Mouse (Mus musculus) cerebellum, adult 18-20 months (tissue): ENCODE measurements around the gene Srpx.
A peak's percentile ranks its signal among the peaks of the same experiment; 100 is the strongest.

Source experiments
- DNase-seq, 2 experiments: peaks; one replicate each; pipeline ENCODE4 v3.0.0; 2021

Gene Srpx

GRCm38 (mm10) chrX:10117065-10117719 is at the start of gene Srpx:
TSS of gene Srpx (minus strand) at chrX:10117709.
- DNase-seq = peak in 1 of 2 experiments; percentile 16

DNA sequence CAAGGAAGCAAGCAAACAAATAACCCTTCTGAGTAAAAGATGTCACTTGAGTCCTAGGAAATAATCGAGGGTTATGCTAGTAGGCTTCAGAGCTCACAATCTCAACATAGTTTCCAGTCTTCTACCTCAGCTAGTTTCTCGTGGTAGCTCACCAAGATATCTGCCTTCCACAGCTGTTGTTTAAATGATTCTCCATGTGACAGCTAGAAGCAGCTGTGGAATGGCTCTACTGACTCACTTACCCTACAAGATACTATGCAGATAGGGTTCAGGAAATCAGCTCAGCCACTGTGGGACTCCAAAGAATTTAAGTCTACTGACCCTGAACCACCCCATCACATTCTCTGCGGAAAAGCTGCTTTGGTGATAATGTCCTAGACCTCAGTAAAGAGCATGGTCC is 34.9 kb upstream of the Srpx start:
- no peak for DNase-seq

GRCm38 (mm10) chrX:10115780-10116179 is 1.7 kb downstream of the Srpx start:
- no peak for DNase-seq

DNA sequence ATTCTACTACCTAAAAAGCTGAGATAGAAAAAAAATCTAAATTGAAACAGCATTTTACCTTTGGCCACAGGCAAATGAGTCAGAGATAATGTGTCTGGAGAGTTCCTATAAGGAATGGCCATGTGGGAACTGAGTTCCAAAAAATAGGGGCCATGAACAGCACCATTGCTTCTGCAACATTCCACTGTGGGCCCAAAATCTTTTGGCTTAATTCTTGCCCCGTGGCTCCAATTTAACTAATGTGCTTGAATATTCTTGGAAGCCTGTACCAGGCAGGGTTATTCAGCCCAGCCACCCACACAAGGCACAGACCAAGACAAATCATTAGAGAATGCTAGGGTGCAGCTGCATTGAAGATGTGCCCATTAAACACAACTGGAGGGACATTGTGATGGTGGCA is 6.8 kb downstream of the Srpx start:
- no peak for DNase-seq

DNA sequence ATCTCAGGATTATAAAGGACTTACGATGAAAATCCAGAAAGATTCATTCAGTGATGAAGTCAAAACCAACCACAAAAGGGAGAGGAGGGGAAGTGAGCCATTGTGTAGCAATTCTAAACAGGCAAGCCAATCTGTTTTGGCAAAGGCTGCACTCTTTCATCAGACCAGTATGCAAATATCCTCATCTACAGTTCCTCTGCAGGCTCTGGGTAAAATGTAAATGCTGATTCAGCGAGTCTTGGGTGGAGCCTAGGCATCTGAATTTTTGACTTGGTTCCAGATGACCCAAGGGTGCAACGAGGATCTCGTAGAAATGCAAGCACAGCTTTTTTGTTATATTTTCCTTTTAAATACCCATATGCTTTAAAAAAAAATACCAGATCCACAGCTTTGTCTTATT is 9.0 kb downstream of the Srpx start:
- no peak for DNase-seq

GRCm38 (mm10) chrX:10105475-10105874 is 12.0 kb downstream of the Srpx start:
- DNase-seq = no peak

GRCm38 (mm10) chrX:10102739-10103138 is 14.8 kb downstream of the Srpx start:
- DNase-seq = no peak

- DNase-seq = peak in 1 of 2 experiments; percentile 47
These were observed 21.7 kb downstream of the Srpx start for GRCm38 (mm10) chrX:10095797-10096196.

- no peak for DNase-seq
These were observed 37.1 kb downstream of the Srpx start for GRCm38 (mm10) chrX:10080385-10080784.

- DNase-seq = no peak
These were observed 37.5 kb downstream of the Srpx start for GRCm38 (mm10) chrX:10079981-10080380.

DNA sequence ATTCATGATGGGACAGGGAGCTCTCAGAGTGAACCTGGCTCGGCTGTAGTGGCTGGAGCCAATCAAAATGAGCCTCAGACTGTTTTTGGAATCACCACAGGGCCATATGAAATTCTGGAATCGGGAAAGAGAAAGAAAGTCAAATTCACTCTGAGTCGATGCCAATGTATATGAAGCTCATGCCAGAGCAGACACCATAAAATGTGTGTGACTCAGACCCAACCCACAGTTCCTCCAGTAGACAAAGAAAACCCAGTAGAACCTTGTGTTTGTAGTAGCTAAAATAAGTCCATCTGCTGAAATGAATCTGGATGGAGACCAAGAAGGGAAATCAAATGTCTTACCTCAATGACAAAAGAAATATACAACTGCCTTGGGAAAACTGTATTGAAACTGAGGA is 43.5 kb downstream of the Srpx start:
- no peak for DNase-seq

DNA sequence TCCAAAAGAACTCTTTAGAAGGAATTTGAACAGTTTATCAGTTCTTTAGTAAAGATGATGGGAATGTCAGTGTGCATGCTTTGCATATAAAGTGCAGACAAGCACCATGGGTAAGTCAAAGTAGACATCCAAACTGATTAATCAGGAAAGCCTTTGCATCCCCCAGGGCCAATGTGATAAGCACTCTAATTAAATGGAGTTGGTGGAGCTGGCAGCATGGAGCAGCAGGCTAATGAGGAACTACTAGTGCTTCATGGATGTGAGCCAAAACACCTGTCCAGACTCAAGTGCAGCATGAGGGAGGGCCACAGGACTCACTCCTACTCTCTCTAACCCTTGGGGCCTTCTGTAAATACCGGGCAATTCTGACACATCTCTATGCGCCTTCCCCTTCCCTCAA is 46.0 kb downstream of the Srpx start:
- DNase-seq = no peak

- peak; percentile 31 to 52 for DNase-seq
These were observed 46.8 kb downstream of the Srpx start for GRCm38 (mm10) chrX:10070689-10071088.

GRCm38 (mm10) chrX:10069405-10069804 is 48.1 kb downstream of the Srpx start:
- no peak for DNase-seq

GRCm38 (mm10) chrX:10063781-10064180 is 53.7 kb downstream of the Srpx start:
- DNase-seq = peak; percentile 19 to 35

DNA sequence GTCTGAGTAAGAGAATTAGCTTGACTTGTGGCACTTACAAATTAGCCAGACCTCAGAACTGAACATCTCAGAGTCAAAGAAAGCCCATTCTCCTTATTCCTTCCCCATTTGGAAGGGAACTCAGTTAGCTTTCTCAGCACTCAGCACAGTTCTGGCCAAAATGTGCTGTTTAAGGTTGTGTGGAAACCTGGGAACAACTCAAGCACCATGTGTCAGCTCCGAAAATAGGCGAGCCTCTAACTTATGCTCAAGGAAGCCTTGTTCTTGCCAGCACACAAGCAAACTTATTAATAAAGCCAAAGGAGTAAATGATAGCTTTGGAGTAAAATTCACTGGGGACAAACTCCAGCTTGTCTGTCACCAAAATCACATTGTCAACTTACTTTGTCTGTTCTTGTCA is 54.1 kb downstream of the Srpx start:
- DNase-seq = peak in 1 of 2 experiments; percentile 3

DNA sequence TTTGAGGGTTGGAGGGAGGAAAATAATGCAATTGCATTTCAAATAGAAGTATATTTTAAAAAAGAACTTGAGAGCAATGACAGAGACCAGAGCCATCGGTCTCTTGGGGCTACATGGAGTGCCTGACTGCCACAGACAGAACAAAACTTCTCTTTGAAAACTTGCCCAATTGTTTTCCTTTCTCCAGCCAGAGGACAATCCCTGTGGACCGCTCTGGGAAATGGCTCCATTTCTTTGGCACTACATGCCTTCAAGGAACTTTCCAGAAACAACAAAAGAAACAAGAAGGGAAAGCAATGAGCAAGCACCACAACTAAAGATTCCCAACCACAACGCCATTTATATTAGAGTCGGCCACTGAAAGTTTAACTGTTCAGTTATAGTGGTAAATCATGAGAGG is 55.3 kb downstream of the Srpx start:
- DNase-seq = no peak

- DNase-seq = peak in 1 of 2 experiments; percentile 8
These were observed 82.8 kb downstream of the Srpx start for GRCm38 (mm10) chrX:10034666-10035065.

- no peak for DNase-seq
These were observed 107.3 kb downstream of the Srpx start for GRCm38 (mm10) chrX:10010202-10010601.

- no peak for DNase-seq
These were observed 109.7 kb downstream of the Srpx start for GRCm38 (mm10) chrX:10007675-10008270.

GRCm38 (mm10) chrX:10005946-10006345 is 111.6 kb downstream of the Srpx start:
- DNase-seq = no peak

GRCm38 (mm10) chrX:10000718-10001117 is 116.8 kb downstream of the Srpx start:
- no peak for DNase-seq
